Mouse (Mus musculus) spleen, adult 2 months (tissue): ENCODE results near the gene Uhrf1bp1.

ENCODE experiments used
- CTCF ChIP-seq: fragments of 200-500 bp; IDR thresholded peaks from 2 replicates; pipeline ENCODE4 v1.5.1; 2011; ENCODE audit warnings: mild to moderate bottlenecking, inconsistent platforms; ENCODE audit not compliant: insufficient read depth, insufficient read length, insufficient replicate concordance; ENCODE audit errors: extremely low read depth
- POLR2A ChIP-seq: fragments of 200-500 bp; IDR thresholded peaks from 2 replicates; pipeline ENCODE4 v1.6.1; 2011; ENCODE audit warnings: low read depth, low read length, inconsistent platforms

DNA sequence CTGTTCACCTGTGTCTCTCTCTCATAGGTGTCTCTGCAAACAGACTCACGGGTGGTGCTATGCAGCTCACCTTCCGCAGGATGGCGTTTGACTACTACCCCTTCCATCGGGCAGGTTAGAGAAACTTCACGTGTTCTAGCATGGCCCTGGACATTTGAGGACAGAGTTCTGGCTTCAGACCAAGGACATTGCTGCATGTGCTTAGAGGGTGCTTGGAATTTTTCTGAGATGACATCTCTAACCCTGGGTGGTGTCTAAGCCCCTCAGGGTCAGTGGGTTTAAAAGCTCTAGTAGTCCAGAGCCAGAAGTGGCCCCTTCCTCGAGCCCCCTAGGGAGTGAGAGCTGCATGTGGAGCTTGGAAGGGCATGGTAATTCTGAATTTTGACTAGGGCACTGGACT lies 27.8 kb downstream of the Uhrf1bp1 start:
- TF ChIP-seq CTCF (no peak), POLR2A (no peak)
